Mouse (Mus musculus) hindbrain, embryonic 10.5 days (tissue): ENCODE results near the gene Tex264. TPM values are rescaled to one million over a fixed set of nuclear protein-coding genes. Genes with fewer than 3 reads are reported as not detected.
A peak's percentile ranks its signal among the peaks of the same experiment; 100 is the strongest.

Experiments used
- DNase-seq: peaks from one replicate; pipeline ENCODE4 v3.0.0-alpha.2; 2017; ENCODE audit warnings: low spot score
- H3K27ac ChIP-seq: fragments of 300-500 bp; sonication (generic); 2 replicates; pipeline ENCODE4 v1.5.1; 2016; ENCODE audit warnings: mild to moderate bottlenecking, moderate library complexity
- H3K27me3 ChIP-seq: fragments of 300-500 bp; sonication (generic); 2 replicates; pipeline ENCODE4 v1.6.1; 2016; ENCODE audit warnings: mild to moderate bottlenecking; ENCODE audit not compliant: poor library complexity, insufficient read depth, severe bottlenecking
- H3K36me3 ChIP-seq: fragments of 300-500 bp; sonication (generic); 2 replicates; pipeline ENCODE4 v1.6.1; 2016; ENCODE audit warnings: mild to moderate bottlenecking, moderate library complexity
- H3K4me1 ChIP-seq: fragments of 300-500 bp; sonication (generic); replicated peaks from 2 replicates; pipeline ENCODE4 v1.6.1; 2016; ENCODE audit warnings: mild to moderate bottlenecking
- H3K4me3 ChIP-seq: fragments of 300-500 bp; sonication (generic); 2 replicates; pipeline ENCODE4 v1.5.1; 2016; ENCODE audit warnings: mild to moderate bottlenecking, moderate library complexity
- H3K9me3 ChIP-seq: fragments of 300-500 bp; sonication (generic); 2 replicates; pipeline ENCODE4 v1.6.1; 2016; ENCODE audit warnings: mild to moderate bottlenecking, moderate library complexity
- WGBS: fragments of 180-500 bp; shearing (Covaris S2); methylation state at CpG from one replicate; pipeline ENCODE4 v1.1.7; 2016; 5-methylcytosine and 5-hydroxymethylcytosine counted together
- polyA plus RNA-seq: library from polyadenylated mRNA; unstranded; fragments of >200 nt; fragmentation: Nextera tagmentation; extraction: Ambion mirVana; gene quantifications from 2 replicates; pipeline ENCODE4 v1.2.1, GENCODE M21; 2016

The Tex264 gene
- polyA plus RNA-seq, 1 experiment from 2014 or later: 31.6 TPM

GRCm38 (mm10) chr9:106684093-106684872 lies 1.4 kb downstream of the Tex264 start:
- DNase-seq: no peak
- H3K27me3 ChIP-seq: peaks cover 4% of the 10 kb centered on the region; the same call in 1 of the 2 replicates
- WGBS: 81% methylated on average over 6 of the region's 6 CpGs
- no peak overlapping the region for H3K27ac ChIP-seq
- peak overlapping the region; percentile 93 for H3K4me3 ChIP-seq
- H3K36me3 ChIP-seq: peaks cover 25% of the 10 kb centered on the region
- H3K9me3 ChIP-seq: no peaks in the 10 kb centered on the region
- H3K4me1 ChIP-seq: peaks cover 38% of the 10 kb centered on the region

- no peaks in the 10 kb centered on the region for H3K9me3 ChIP-seq
- H3K4me1 ChIP-seq: peaks cover 17% of the 10 kb centered on the region
- 89% methylated on average over 9 of the region's 9 CpGs for WGBS
- no peak for DNase-seq
- peaks cover 4% of the 10 kb centered on the region; the same call in 1 of the 2 replicates for H3K27me3 ChIP-seq
- peaks cover 42% of the 10 kb centered on the region for H3K36me3 ChIP-seq
- no peak overlapping the region for H3K27ac ChIP-seq
- H3K4me3 ChIP-seq: no peak overlapping the region
Measured at GRCm38 (mm10) chr9:106681026-106681425, 4.7 kb downstream of the Tex264 start.

- Histone ChIP-seq H3K27me3 (no peaks in the 10 kb centered on the region), H3K9me3 (no peaks in the 10 kb centered on the region), H3K4me3 (no peak overlapping the region), H3K36me3 (peaks cover 46% of the 10 kb centered on the region), H3K27ac (no peak overlapping the region), H3K4me1 (no peaks in the 10 kb centered on the region)
- 76% methylated on average over 4 of the region's 4 CpGs for WGBS
- no peak for DNase-seq
Measured at GRCm38 (mm10) chr9:106678242-106678641, 7.5 kb downstream of the Tex264 start.

- DNase-seq: no peak
- H3K4me3 ChIP-seq: no peak overlapping the region
- no peaks in the 10 kb centered on the region for H3K4me1 ChIP-seq
- H3K27me3 ChIP-seq: no peaks in the 10 kb centered on the region
- H3K36me3 ChIP-seq: peaks cover 52% of the 10 kb centered on the region
- 87% methylated on average over 5 of the region's 5 CpGs for WGBS
- H3K9me3 ChIP-seq: no peaks in the 10 kb centered on the region
- no peak overlapping the region for H3K27ac ChIP-seq
Measured at GRCm38 (mm10) chr9:106677702-106678101, 8.0 kb downstream of the Tex264 start.

- Histone ChIP-seq H3K9me3 (no peaks in the 10 kb centered on the region), H3K4me3 (no peak overlapping the region), H3K27ac (no peak overlapping the region), H3K4me1 (no peaks in the 10 kb centered on the region), H3K27me3 (no peaks in the 10 kb centered on the region), H3K36me3 (peaks cover 48% of the 10 kb centered on the region)
- no peak for DNase-seq
- 80% methylated on average over 4 of the region's 4 CpGs for WGBS
Measured at GRCm38 (mm10) chr9:106676571-106676970, 9.2 kb downstream of the Tex264 start.

GRCm38 (mm10) chr9:106675965-106676364 lies 9.8 kb downstream of the Tex264 start:
- DNase-seq: no peak
- 76% methylated on average over 9 of the region's 9 CpGs for WGBS

GRCm38 (mm10) chr9:106675480-106675879 lies 10.2 kb downstream of the Tex264 start:
- 4% methylated on average over 1 of the region's 1 CpGs for WGBS
- no peak overlapping the region for H3K4me3 ChIP-seq
- H3K36me3 ChIP-seq: peaks cover 45% of the 10 kb centered on the region
- no peaks in the 10 kb centered on the region for H3K9me3 ChIP-seq
- no peaks in the 10 kb centered on the region for H3K27me3 ChIP-seq
- H3K27ac ChIP-seq: no peak overlapping the region
- peak; percentile 82 for DNase-seq
- H3K4me1 ChIP-seq: no peaks in the 10 kb centered on the region

More at GRCm38 (mm10) chr9:106675965-106676364, 9.8 kb downstream of the Tex264 start:
- no peaks in the 10 kb centered on the region for H3K4me1 ChIP-seq
- H3K36me3 ChIP-seq: peaks cover 48% of the 10 kb centered on the region
- H3K9me3 ChIP-seq: no peaks in the 10 kb centered on the region
- H3K4me3 ChIP-seq: no peak overlapping the region
- no peak overlapping the region for H3K27ac ChIP-seq
- H3K27me3 ChIP-seq: no peaks in the 10 kb centered on the region

GRCm38 (mm10) chr9:106673860-106674259 lies 11.9 kb downstream of the Tex264 start:
- 93% methylated on average over 2 of the region's 2 CpGs for WGBS
- no peak overlapping the region for H3K4me3 ChIP-seq
- no peak for DNase-seq

GRCm38 (mm10) chr9:106664856-106665255 lies 20.9 kb downstream of the Tex264 start:
- Histone ChIP-seq H3K4me1 (peaks cover 33% of the 10 kb centered on the region), H3K27me3 (no peaks in the 10 kb centered on the region), H3K4me3 (no peak overlapping the region), H3K27ac (peak overlapping the region; percentile 62; the same call in 1 of the 2 replicates), H3K9me3 (no peaks in the 10 kb centered on the region), H3K36me3 (peaks cover 44% of the 10 kb centered on the region)
- DNase-seq: no peak
- WGBS: 76% methylated on average over 6 of the region's 6 CpGs

More at GRCm38 (mm10) chr9:106673860-106674259, 11.9 kb downstream of the Tex264 start:
- Histone ChIP-seq H3K4me1 (no peaks in the 10 kb centered on the region), H3K9me3 (no peaks in the 10 kb centered on the region), H3K27ac (no peak overlapping the region), H3K27me3 (no peaks in the 10 kb centered on the region), H3K36me3 (peaks cover 33% of the 10 kb centered on the region)

- no peaks in the 10 kb centered on the region for H3K9me3 ChIP-seq
- H3K36me3 ChIP-seq: peaks cover 45% of the 10 kb centered on the region
- no peak for DNase-seq
- peak overlapping the region; percentile 62; the same call in 1 of the 2 replicates for H3K27ac ChIP-seq
- WGBS: 67% methylated on average over 4 of the region's 4 CpGs
- H3K4me1 ChIP-seq: peaks cover 37% of the 10 kb centered on the region
- H3K27me3 ChIP-seq: no peaks in the 10 kb centered on the region
- no peak overlapping the region for H3K4me3 ChIP-seq
Measured at GRCm38 (mm10) chr9:106664433-106664832, 21.3 kb downstream of the Tex264 start.

GRCm38 (mm10) chr9:106663200-106663599 lies 22.5 kb downstream of the Tex264 start:
- Histone ChIP-seq H3K9me3 (no peaks in the 10 kb centered on the region), H3K36me3 (peaks cover 58% of the 10 kb centered on the region), H3K27me3 (no peaks in the 10 kb centered on the region), H3K4me3 (no peak overlapping the region), H3K27ac (no peak overlapping the region), H3K4me1 (peaks cover 49% of the 10 kb centered on the region)
- 87% methylated on average over 6 of the region's 6 CpGs for WGBS
- no peak for DNase-seq

GRCm38 (mm10) chr9:106659935-106660334 lies 25.8 kb downstream of the Tex264 start:
- H3K9me3 ChIP-seq: no peaks in the 10 kb centered on the region
- DNase-seq: no peak
- H3K27me3 ChIP-seq: peaks cover 21% of the 10 kb centered on the region
- peaks cover 46% of the 10 kb centered on the region for H3K36me3 ChIP-seq
- H3K4me3 ChIP-seq: no peak overlapping the region
- WGBS: 74% methylated on average over 1 of the region's 1 CpGs
- H3K27ac ChIP-seq: peak overlapping the region; percentile 84
- peaks cover 75% of the 10 kb centered on the region for H3K4me1 ChIP-seq

GRCm38 (mm10) chr9:106659441-106659840 lies 26.3 kb downstream of the Tex264 start:
- H3K27ac ChIP-seq: peak overlapping the region; percentile 84
- H3K4me3 ChIP-seq: no peak overlapping the region
- H3K36me3 ChIP-seq: peaks cover 42% of the 10 kb centered on the region
- WGBS: 34% methylated on average over 7 of the region's 7 CpGs
- peaks cover 74% of the 10 kb centered on the region for H3K4me1 ChIP-seq
- H3K9me3 ChIP-seq: no peaks in the 10 kb centered on the region
- peak; percentile 71 for DNase-seq
- peaks cover 26% of the 10 kb centered on the region for H3K27me3 ChIP-seq
